Mouse (Mus musculus) G1E (cell line): ENCODE results near the gene Stk19. TPM values are rescaled to one million over a fixed set of nuclear protein-coding genes. Genes with fewer than 3 reads are reported as not detected.
A peak's percentile ranks its signal among the peaks of the same experiment; 100 is the strongest.

Experiments used
- ATAC-seq: 2 replicates; pipeline ENCODE4 v1.8.0; 2016; ENCODE audit warnings: mild to moderate bottlenecking; ENCODE audit not compliant: insufficient number of reproducible peaks, poor library complexity, low FRiP score, severe bottlenecking; ENCODE audit errors: extremely low read depth
- DNase-seq: peaks from one replicate; pipeline ENCODE4 v3.0.0; 2012; ENCODE audit warnings: low spot score
- H3K27me3 ChIP-seq: 2 replicates; pipeline ENCODE4 v1.6.1; 2012; ENCODE audit warnings: mild to moderate bottlenecking, low read length, inconsistent platforms; ENCODE audit not compliant: insufficient read depth
- H3K36me3 ChIP-seq: replicated peaks from 2 replicates; pipeline ENCODE3; 2012; ENCODE audit warnings: mild to moderate bottlenecking, inconsistent platforms
- H3K4me1 ChIP-seq: 2 replicates; pipeline ENCODE4 v1.6.1; 2012; ENCODE audit warnings: low read depth, low read length, inconsistent platforms, mixed read lengths; ENCODE audit not compliant: insufficient read depth
- H3K4me3 ChIP-seq: 2 replicates; pipeline ENCODE4 v1.5.1; 2012; ENCODE audit warnings: low read depth, mild to moderate bottlenecking, inconsistent platforms, low read length, moderate library complexity, mixed read lengths
- H3K9me3 ChIP-seq: replicated peaks from 2 replicates; pipeline ENCODE4 v1.6.1; 2012; ENCODE audit warnings: inconsistent platforms
- CTCF ChIP-seq: IDR thresholded peaks from 2 replicates; pipeline ENCODE4 v1.5.1; 2012; ENCODE audit warnings: low read depth, low read length, inconsistent platforms, mixed read lengths
- GATA1 ChIP-seq: IDR thresholded peaks from 2 replicates; pipeline ENCODE4 v1.6.1; 2012; ENCODE audit warnings: borderline replicate concordance, low read length, inconsistent platforms, mixed read lengths
- GATA2 ChIP-seq: IDR thresholded peaks from 2 replicates; pipeline ENCODE4 v1.6.1; 2012; ENCODE audit warnings: low read depth, low read length, inconsistent platforms, borderline replicate concordance
- POLR2AphosphoS5 ChIP-seq: IDR thresholded peaks from 2 replicates; pipeline ENCODE4 v1.6.1; 2012; ENCODE audit warnings: low read depth, low read length, inconsistent platforms; ENCODE audit not compliant: insufficient replicate concordance
- TAL1 ChIP-seq: conservative IDR thresholded peaks from 2 replicates; pipeline ENCODE4 v1.6.1; 2012; ENCODE audit warnings: low read depth, low read length, inconsistent platforms, mixed read lengths
- polyA plus RNA-seq: library from polyadenylated mRNA; stranded (reverse); fragments of >175 nt; gene quantifications from 2 replicates; pipeline ENCODE4 v1.2.3, GENCODE M21; 2012
- total RNA-seq, 2 experiments: library from RNA; stranded (forward) in 1 of 2; stranded (reverse) in 1 of 2; fragments of 200-1000 nt in 1 of 2; fragments of >200 nt in 1 of 2; fragmentation: Nextera tagmentation in 1 of 2; gene quantifications; 2 replicates each; pipeline ENCODE4 v1.2.3; 2014 to 2017

Stk19 gene
- total and polyA plus RNA-seq, 3 experiments = 16.6 to 47.6 (median 23.1) TPM

DNA sequence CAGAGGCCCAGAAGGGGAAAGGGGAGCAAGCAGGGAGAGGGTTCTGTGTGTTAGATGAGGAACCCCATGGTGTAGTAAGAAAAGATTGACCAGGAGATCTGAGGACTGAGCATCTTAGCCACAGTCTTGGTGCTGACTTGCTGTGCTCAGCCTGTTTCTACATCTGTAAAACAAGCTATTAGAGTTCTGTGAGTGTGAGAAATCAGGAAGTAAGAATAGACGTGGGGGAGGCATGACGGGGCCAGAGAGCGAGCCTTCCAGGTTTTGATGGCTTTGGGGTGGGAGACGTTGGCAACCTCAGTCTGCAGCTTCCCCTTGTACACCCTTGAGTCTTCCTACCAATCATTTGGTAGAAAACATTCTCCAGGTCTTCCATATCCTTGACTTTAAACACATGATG is 21.9 kb upstream of the Stk19 start:
- Histone ChIP-seq H3K9me3 (no peaks in the 10 kb centered on the region), H3K4me3 (no peak overlapping the region), H3K36me3 (peaks cover 47% of the 10 kb centered on the region), H3K4me1 (peaks cover 20% of the 10 kb centered on the region), H3K27me3 (peaks cover 31% of the 10 kb centered on the region)
- ATAC-seq (no peak), DNase-seq (no peak)
- no peak for TF ChIP-seq GATA2
- TF ChIP-seq CTCF = no peak
- no peak for TF ChIP-seq TAL1
- TF ChIP-seq POLR2AphosphoS5 = no peak
- no peak for TF ChIP-seq GATA1

DNA sequence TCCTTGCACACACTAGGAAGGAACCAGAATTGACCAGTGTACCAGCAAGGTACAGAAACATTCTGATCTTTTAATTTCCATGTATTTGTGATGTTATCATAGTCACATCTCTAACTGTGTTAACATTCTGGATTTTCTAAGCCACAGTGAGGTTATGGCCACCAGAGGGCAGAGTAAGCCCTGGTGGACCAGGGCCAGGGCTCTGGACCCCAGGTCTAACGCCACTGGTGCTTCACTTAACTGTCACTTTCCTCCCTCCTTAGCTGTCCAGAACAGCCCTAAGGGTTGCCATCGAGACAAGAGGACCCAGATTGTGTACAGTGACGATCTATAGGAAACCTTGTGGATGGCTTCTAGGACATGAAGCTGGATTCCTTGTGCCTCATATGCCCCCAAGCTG is 19.1 kb upstream of the Stk19 start:
- Histone ChIP-seq H3K4me3 (no peak overlapping the region), H3K4me1 (peaks cover 39% of the 10 kb centered on the region), H3K27me3 (peaks cover 7% of the 10 kb centered on the region), H3K36me3 (peaks cover 73% of the 10 kb centered on the region), H3K9me3 (no peaks in the 10 kb centered on the region)
- peak; percentile 60; the same call in 1 of the 2 replicates for TF ChIP-seq CTCF
- no peak for TF ChIP-seq TAL1
- DNase-seq (no peak), ATAC-seq (no peak)

DNA sequence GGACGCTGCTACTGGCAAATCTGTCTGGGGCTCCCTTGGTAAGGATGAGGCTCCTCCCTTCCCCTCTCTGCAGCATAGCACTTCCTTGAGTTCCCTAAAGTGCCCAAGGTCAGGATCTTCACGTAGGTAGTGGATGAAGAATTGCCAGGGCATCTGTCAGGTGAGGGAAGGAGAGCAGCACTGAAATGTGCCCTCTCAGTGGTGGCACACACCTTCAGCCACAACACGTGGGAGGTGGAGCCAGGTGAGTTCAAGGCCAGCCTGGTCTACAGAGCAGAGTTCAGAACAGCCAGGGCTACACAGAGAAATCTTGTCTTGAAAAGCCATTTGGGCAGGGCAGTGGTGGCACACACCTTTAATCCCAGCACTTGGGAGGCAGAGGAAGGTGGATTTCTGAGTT is 18.0 kb upstream of the Stk19 start:
- TF ChIP-seq CTCF (no peak), GATA2 (no peak), POLR2AphosphoS5 (no peak), TAL1 (no peak), GATA1 (no peak)
- Histone ChIP-seq H3K9me3 (no peaks in the 10 kb centered on the region), H3K36me3 (peaks cover 73% of the 10 kb centered on the region), H3K4me1 (peaks cover 41% of the 10 kb centered on the region), H3K27me3 (no peaks in the 10 kb centered on the region), H3K4me3 (no peak overlapping the region)
- ATAC-seq = no peak
- no peak for DNase-seq

DNA sequence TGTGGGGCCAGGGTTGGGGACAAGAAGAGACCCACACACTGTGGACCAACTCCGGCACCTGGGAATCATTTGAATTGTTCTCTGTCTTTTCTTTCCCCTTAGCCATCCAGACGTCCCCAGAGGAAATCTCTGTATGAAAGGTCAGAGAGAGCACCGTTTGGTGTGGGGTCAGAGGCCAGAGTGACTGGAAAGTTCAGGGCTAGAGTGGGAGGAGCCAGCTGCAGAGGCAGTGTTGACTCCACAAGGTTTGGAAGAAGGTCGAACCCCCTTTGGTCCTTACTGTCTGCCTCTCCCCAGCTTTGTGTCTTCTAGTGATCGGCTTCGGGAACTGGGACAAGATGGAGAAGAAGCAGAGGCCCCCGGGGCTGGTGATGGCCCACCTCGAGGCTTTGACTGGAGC is 16.8 kb upstream of the Stk19 start:
- no peaks in the 10 kb centered on the region for H3K9me3 ChIP-seq
- DNase-seq (no peak), ATAC-seq (no peak)
- TF ChIP-seq TAL1 (no peak), GATA1 (no peak), GATA2 (no peak), POLR2AphosphoS5 (no peak), CTCF (no peak)
- peaks cover 79% of the 10 kb centered on the region for H3K36me3 ChIP-seq
- H3K27me3 ChIP-seq = no peaks in the 10 kb centered on the region
- H3K4me1 ChIP-seq = peaks cover 42% of the 10 kb centered on the region
- no peak overlapping the region for H3K4me3 ChIP-seq

DNA sequence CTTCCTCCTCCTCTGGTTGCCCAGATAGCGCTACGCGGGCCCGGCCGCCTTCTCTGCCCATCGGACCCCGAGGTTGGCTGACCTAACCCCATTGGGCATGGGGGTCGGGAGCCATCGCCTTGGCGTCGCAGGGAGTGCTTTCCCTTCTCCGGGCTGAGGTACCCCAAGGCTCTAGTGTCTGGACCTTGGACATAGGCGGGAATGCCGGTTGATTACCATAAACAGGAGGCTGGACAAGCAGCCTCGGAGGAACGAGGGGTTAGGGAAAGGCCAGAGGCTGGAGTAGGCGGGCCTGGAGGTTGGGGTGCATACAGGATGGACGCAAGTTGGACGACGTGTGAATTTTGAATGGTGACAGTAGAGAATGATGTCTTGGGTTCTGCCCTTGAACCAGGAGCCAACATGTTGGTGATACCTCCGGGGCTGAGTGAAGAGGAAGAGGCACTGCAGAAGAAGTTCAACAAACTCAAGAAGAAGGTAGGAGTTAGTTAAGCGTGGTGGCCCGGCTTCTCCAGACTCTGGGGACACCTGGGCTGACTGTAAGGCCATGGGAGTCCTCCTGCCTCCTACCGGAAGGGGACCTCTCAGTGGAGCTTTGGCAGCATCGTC is 13.9 kb upstream of the Stk19 start:
- H3K4me3 ChIP-seq = peak overlapping the region; percentile 82
- H3K36me3 ChIP-seq = peaks cover 80% of the 10 kb centered on the region
- DNase-seq (no peak), ATAC-seq (no peak)
- no peaks in the 10 kb centered on the region for H3K9me3 ChIP-seq
- TF ChIP-seq CTCF = no peak
- no peak for TF ChIP-seq GATA1
- TF ChIP-seq GATA2 = no peak
- no peak for TF ChIP-seq POLR2AphosphoS5
- TF ChIP-seq TAL1 = no peak
- H3K4me1 ChIP-seq = peaks cover 53% of the 10 kb centered on the region
- H3K27me3 ChIP-seq = no peaks in the 10 kb centered on the region

DNA sequence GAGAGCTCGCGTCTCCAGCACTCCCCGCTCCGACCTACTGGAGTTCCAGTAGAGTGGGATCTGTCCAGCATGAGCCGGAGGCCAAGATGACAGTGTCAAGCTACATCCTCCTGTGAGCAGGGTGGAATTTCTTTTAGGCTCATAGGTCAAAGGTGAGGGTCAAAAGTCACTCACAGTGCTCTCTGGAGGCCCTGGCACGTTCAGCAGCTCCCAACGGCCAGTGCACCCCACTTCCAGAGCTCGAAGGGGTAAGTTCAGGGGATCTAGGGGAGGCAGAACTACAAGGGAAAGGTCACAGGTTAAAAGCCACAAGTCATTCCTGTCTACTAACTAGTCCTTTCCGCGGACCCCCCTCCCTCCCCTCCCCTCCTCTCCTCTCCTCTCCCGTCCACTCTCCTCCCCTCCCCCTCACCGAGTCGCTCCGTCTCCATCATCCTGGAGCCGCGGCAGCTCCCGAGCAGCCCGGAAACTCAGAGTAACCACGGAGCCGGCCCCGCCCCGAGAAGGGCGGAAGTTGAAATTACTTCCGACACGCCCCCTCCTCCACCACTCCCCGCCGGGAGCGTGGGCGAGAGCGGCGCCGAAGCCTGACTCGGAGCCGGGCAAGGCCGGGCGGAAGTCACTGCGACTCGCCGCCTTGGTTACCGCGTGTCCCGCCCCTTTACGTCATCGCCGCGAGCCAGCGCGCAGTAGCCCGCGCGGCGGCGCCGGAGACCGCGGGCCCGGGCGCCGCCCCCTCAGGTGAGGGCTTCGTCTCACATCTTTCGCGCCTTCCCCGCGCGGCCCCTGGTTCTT is 13.2 kb upstream of the Stk19 start, which contains the start of the genes Skiv2l and Nelfe:
Gene Skiv2l, minus strand, starts transcription at position 489 of the 795 bp plus-strand sequence.
Gene Nelfe, plus strand, starts transcription at position 670 of the 795 bp plus-strand sequence.
- DNase-seq = peak; percentile 92
- Histone ChIP-seq H3K27me3 (no peaks in the 10 kb centered on the region), H3K4me1 (peaks cover 53% of the 10 kb centered on the region), H3K4me3 (peak within 1 kb of the TSS; percentile 82), H3K9me3 (no peaks in the 10 kb centered on the region), H3K36me3 (peaks cover 80% of the 10 kb centered on the region)
- ATAC-seq = peak; percentile 90
- TF ChIP-seq GATA2 = no peak
- no peak for TF ChIP-seq TAL1
- TF ChIP-seq CTCF = no peak
- no peak for TF ChIP-seq GATA1
- no peak for TF ChIP-seq POLR2AphosphoS5
